Mouse (Mus musculus) testis, adult 2 months (tissue): ENCODE results near the gene Hadhb. TPM values are rescaled to one million over a fixed set of nuclear protein-coding genes. Genes with fewer than 3 reads are reported as not detected.

Experiments used
- H3K27ac ChIP-seq: fragments of 200-500 bp; 2 replicates; pipeline ENCODE4 v1.5.1; 2012; ENCODE audit warnings: low read depth, low read length; ENCODE audit not compliant: control insufficient read depth, insufficient read depth
- H3K27me3 ChIP-seq: fragments of 200-500 bp; 2 replicates; pipeline ENCODE4 v1.6.1; 2012; ENCODE audit warnings: mild to moderate bottlenecking, low read length, moderate library complexity; ENCODE audit not compliant: control insufficient read depth, insufficient read depth
- H3K36me3 ChIP-seq: fragments of 200-500 bp; 2 replicates; pipeline ENCODE4 v1.6.1; 2012; ENCODE audit warnings: mild to moderate bottlenecking, low read length; ENCODE audit not compliant: control insufficient read depth, insufficient read depth
- H3K4me1 ChIP-seq: fragments of 200-500 bp; 2 replicates; pipeline ENCODE4 v1.6.1; 2012; ENCODE audit warnings: low read length; ENCODE audit not compliant: control insufficient read depth, insufficient read depth
- H3K4me3 ChIP-seq: fragments of 200-500 bp; 2 replicates; pipeline ENCODE4 v1.5.1; 2012; ENCODE audit warnings: low read depth, mild to moderate bottlenecking, low read length, moderate library complexity, mixed read lengths; ENCODE audit not compliant: control insufficient read depth
- CTCF ChIP-seq: fragments of 200-500 bp; IDR thresholded peaks from 2 replicates; pipeline ENCODE4 v1.5.1; 2012; ENCODE audit warnings: low read depth, mild to moderate bottlenecking, inconsistent platforms, low read length, moderate library complexity; ENCODE audit not compliant: control insufficient read depth, insufficient read depth, insufficient replicate concordance
- POLR2A ChIP-seq: fragments of 200-500 bp; IDR thresholded peaks from 2 replicates; pipeline ENCODE4 v1.6.1; 2012; ENCODE audit warnings: low read depth, mild to moderate bottlenecking, inconsistent platforms, low read length, moderate library complexity; ENCODE audit not compliant: control insufficient read depth
- polyA plus RNA-seq: library from polyadenylated mRNA; depleted of rRNA; stranded (reverse); fragments of >200 nt; gene quantifications from 2 replicates; pipeline ENCODE4 v1.2.3, GENCODE M21; 2012

The Hadhb gene
- polyA plus RNA-seq, 1 experiment, result 60.1 TPM

DNA sequence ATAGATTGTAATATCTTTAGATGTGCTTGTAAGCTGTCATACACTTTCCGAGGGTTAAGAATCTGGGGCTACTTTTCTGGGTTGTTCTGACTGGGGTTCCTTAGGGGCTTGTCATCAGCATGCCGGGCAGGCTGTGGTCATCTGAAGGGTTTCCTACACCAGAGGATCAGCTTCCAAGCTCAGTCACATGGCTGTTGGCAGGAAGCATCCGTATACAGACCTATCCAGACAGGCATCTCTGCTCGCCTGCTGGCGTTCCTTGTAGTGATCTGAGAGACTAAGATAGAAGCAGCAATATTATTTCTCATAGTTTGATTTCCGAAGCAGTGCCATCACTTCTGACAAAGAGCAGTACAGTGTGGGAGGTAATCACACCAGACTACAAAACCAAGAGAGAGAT is 4.6 kb downstream of the Hadhb start:
- TF ChIP-seq POLR2A (no peak), CTCF (no peak)

DNA sequence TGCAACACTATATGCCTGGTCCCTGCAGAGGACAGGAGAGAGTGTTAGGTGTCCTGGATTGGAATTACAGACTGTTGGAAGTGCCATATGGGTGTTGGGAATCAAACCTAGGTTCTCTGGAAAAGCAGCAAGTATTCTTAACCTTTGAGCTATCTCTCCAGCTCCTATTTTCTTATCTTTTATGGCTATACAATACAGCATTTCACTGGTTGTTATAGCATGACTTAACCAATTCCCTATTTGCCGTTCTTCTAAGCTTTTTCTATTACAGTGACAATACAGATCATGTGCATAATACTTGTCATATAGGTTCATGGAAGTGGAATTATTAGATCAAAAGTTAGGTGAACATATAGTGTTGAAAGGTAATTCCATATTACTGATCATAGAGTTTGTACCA is 6.8 kb downstream of the Hadhb start:
- Histone ChIP-seq H3K27ac (no peak overlapping the region), H3K4me3 (no peak overlapping the region), H3K4me1 (no peaks in the 10 kb centered on the region), H3K27me3 (no peaks in the 10 kb centered on the region), H3K36me3 (no peaks in the 10 kb centered on the region)
- TF ChIP-seq CTCF (no peak), POLR2A (no peak)

More for the DNA sequence above, 4.6 kb downstream of the Hadhb start:
- Histone ChIP-seq H3K36me3 (no peaks in the 10 kb centered on the region), H3K4me3 (no peak overlapping the region), H3K27me3 (no peaks in the 10 kb centered on the region), H3K27ac (no peak overlapping the region), H3K4me1 (no peaks in the 10 kb centered on the region)

DNA sequence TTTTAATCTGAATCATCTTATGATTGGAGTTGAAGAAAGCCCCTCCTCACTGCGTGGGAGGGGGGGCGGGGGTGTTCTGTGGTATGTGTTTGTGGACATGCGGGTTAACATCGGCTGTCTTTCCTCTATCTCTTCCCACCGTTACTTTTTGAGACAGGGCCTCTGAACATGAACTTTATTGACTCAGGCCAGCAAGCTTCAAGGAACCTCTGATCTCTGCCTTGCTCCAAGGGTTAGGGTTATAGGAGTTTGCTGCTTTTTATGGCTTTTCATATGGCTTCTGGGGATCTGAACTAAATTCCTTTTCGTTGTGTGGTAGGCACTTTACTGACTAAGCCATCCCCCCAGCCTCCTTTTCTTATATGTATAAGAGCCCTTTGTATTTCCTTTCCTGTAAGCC is 7.3 kb downstream of the Hadhb start:
- TF ChIP-seq POLR2A (no peak), CTCF (no peak)
- H3K4me3 ChIP-seq, result no peak overlapping the region

DNA sequence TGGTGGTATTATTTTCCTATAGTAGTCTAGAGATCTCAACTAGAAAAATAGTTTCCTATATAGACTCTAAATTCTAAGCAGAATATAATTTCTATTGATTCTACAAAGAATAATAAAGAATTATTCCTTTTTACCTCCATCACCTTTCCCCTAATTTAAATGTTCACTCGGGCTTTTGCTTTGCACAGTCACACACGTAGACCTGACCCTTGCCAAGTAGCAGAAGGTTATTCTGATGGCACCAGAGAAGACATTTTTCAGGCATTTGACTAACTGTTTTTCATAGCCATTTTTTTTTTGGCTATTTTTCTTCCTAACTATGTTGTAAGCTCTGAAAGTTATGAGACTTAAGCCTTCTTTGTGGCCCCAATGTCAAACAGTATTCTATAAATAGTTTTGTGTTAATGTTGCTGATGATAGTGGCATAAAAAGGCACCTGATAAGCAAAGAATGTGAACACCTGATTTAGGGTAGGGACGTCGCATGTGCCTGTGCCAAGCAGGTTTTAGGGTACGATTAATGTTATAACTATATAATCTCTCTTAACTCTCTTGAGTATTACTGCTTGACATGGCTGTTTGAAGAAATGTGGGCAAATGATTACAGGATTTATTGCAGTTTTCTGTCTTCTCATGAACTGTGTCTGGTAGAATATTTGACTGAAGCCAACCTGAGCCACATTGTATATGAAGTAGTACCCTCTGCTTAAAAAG is 10.3 kb downstream of the Hadhb start:
- no peak overlapping the region for H3K27ac ChIP-seq
- H3K36me3 ChIP-seq, result peaks cover 2% of the 10 kb centered on the region; the same call in 1 of the 2 replicates
- H3K27me3 ChIP-seq, result no peaks in the 10 kb centered on the region
- no peaks in the 10 kb centered on the region for H3K4me1 ChIP-seq
- TF ChIP-seq CTCF, result no peak
- TF ChIP-seq POLR2A, result no peak
- no peak overlapping the region for H3K4me3 ChIP-seq

More for the DNA sequence above, 7.3 kb downstream of the Hadhb start:
- Histone ChIP-seq H3K4me1 (no peaks in the 10 kb centered on the region), H3K27me3 (no peaks in the 10 kb centered on the region), H3K36me3 (no peaks in the 10 kb centered on the region), H3K27ac (no peak overlapping the region)

DNA sequence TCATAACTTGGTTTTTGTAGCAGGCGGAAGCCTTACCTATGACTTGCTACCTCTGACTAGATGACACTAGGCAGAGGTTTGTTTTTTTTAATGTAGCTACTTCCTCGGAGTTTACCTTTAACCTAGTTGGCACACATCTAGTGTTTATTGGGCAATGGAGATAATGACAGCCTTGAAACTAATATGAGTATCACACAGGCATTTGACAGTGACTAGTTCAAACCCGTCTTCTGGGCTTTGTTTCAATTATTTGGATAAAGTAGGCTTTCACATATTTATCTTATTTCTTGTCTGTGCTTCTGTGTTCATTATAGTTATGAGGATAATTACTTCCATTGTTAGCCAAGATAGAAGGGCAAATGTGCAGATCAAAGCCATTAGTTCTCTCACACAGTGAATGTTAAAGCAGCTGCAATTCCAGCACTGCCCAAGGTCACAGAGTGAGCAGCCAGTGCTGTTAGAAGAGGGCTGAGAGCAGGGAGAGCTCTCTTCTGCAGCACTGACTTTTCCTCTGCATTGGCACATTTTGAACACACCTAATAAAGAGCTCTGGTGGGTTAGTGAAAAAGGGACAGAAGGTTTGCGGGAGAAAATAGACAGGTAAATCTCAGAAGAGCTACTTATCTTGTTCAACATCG is 15.4 kb downstream of the Hadhb start:
- no peaks in the 10 kb centered on the region for H3K27me3 ChIP-seq
- no peak for TF ChIP-seq POLR2A
- TF ChIP-seq CTCF, result no peak
- no peak overlapping the region for H3K4me3 ChIP-seq
- peaks cover 2% of the 10 kb centered on the region; the same call in 1 of the 2 replicates for H3K36me3 ChIP-seq
- H3K4me1 ChIP-seq, result no peaks in the 10 kb centered on the region
- no peak overlapping the region for H3K27ac ChIP-seq

DNA sequence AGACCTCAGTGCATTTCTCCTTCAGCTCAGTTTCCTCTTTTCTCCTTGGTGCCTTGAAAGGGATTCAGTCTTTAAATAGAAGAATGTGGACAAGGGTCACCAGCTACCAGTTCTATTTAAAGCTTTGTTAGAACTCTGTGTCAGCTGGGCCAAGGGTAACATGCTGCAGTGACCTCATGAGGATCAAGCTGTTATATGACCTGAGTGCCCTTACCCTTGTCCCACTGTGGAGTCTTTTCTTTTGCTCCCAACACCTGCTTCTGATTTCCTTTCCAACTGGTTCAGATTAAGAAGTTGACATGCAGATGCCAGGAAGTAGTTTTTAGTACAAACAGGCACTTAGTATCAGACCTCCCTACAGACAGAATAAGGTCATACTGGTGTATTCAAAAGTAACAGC is 17.1 kb downstream of the Hadhb start:
- Histone ChIP-seq H3K27me3 (no peaks in the 10 kb centered on the region), H3K36me3 (peaks cover 2% of the 10 kb centered on the region; the same call in 1 of the 2 replicates), H3K27ac (no peak overlapping the region), H3K4me1 (no peaks in the 10 kb centered on the region), H3K4me3 (no peak overlapping the region)
- TF ChIP-seq POLR2A, result no peak
- TF ChIP-seq CTCF, result no peak

DNA sequence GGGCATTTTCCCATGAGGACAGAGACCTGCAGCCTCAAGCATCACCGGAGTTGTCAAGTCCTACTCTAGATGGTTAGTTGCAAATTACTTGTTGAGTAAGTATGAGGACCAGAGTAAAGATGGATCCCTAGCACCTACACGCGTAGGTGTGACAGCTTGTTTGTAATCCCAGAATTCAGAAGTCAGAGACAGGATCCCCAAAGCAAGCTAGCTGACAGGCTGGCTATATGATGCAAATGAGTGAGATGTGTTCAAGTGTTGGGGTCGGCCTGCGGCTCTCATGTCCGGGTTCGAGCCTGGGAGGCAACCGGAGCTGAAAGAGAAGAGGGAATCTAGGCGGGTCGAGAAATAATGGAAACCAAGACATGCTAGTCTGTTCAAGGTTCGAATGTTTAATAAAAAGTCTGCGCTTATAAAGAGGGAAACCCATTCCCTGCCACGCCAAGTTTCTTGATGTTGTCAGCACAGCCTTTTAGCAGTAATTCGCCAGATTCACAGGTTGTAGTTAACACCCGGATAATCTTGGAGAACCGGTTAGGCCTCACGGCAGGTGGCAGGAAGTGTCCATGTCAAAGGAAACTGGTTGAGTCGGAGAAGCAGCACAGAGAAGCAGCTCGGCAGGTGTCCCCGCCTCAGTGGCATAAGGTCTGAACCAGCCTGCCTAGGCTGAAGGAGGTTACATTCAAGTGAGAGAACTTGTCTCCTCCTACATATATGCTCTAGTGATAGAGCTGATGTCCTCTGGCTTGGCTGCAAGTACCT is 18.1 kb downstream of the Hadhb start:
- H3K36me3 ChIP-seq, result peaks cover 4% of the 10 kb centered on the region
- H3K4me3 ChIP-seq, result no peak overlapping the region
- H3K4me1 ChIP-seq, result no peaks in the 10 kb centered on the region
- TF ChIP-seq POLR2A, result no peak
- H3K27me3 ChIP-seq, result no peaks in the 10 kb centered on the region
- H3K27ac ChIP-seq, result no peak overlapping the region
